Mouse (Mus musculus) left cerebral cortex, adult 18-20 months (tissue): Measurements from ENCODE around the gene Spon1. TPM values are rescaled to one million over a fixed set of nuclear protein-coding genes. Genes with fewer than 3 reads are reported as not detected.

ENCODE experiments used
- DNase-seq, 2 experiments: peaks; one replicate each; pipeline ENCODE4 v3.0.0; 2021 to 2022; ENCODE audit warnings: low spot score in 2 of 2, mixed read lengths in 1 of 2
- total RNA-seq, 2 experiments: library from RNA; stranded (reverse); gene quantifications; 2 replicates each; pipeline ENCODE4 v1.2.3; 2021

Spon1 gene
- total RNA-seq, 2 experiments from 2014 or later: 32.7 to 40.2 TPM

- no peak for DNase-seq
Observed at GRCm38 (mm10) chr7:114045814-114046213, 280.0 kb downstream of the Spon1 start.

- DNase-seq: no peak
Observed at GRCm38 (mm10) chr7:114053720-114054119, 287.9 kb downstream of the Spon1 start.

DNA sequence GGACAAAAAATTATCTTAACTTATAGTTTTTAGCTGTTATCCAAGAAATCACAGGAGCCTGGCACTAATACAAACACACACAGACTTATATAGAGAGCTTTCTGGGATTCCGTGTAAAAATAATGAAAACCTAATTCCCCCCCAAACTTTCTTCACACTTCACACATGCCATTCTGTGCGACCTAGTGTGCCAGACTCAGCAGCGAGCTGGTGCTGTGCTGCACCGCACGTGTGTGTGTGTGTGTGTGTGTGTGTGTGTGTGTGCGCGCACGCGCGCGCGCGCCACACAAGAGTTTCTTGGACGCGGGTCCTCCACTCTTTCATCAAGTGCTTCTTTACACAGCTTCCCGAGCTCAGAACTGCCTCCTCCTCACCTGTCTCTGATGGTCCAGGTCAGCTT is 292.4 kb downstream of the Spon1 start:
- no peak for DNase-seq

DNA sequence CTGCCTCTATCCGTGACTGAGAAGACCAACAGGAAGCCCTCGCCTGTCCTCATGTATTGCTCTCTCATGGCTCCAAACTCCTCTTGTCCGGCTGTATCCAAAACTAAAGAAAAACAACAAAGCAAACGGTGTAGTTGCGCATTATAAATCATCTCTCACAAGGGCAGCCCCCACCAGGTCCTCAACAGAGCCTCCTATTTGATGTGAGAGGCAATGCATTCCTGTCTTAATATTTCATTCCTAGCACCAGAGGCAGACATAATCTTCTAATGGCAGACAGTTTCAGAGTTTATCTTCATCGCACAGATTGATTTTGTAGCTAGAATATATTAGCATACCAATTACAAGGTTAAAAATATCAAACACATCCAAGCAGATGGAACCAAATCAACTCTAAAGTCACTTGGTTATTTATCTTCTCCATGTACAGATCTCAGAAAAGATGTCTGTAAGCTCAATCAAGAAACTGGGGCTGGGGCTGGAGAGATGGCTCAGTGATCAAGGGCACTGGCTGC is 293.2 kb downstream of the Spon1 start:
- no peak for DNase-seq

GRCm38 (mm10) chr7:114060445-114060844 is 294.6 kb downstream of the Spon1 start:
- DNase-seq: no peak

DNA sequence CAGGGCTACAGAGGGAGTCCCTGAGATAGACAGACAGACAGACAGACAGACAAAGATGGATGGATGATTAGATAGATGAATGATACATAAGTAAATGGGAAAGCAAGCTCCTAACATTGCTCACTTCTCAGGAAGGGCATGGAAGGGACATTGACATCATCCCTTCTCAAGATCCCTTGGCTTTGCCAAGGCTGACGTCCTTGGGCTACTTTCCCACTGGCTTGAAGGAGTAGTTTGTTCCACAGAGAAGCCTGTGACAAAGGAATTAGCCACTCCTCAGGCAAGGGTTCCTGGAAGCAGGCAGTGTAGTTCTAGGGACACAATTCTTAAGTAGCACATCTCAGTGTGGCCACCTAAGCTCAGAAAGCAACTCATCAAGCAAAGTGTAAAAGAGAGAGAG is 296.7 kb downstream of the Spon1 start:
- DNase-seq: no peak

GRCm38 (mm10) chr7:114063534-114063933 is 297.7 kb downstream of the Spon1 start:
- DNase-seq: peak in 1 of 2 experiments; percentile 38

GRCm38 (mm10) chr7:114063966-114064365 is 298.2 kb downstream of the Spon1 start:
- no peak for DNase-seq

DNA sequence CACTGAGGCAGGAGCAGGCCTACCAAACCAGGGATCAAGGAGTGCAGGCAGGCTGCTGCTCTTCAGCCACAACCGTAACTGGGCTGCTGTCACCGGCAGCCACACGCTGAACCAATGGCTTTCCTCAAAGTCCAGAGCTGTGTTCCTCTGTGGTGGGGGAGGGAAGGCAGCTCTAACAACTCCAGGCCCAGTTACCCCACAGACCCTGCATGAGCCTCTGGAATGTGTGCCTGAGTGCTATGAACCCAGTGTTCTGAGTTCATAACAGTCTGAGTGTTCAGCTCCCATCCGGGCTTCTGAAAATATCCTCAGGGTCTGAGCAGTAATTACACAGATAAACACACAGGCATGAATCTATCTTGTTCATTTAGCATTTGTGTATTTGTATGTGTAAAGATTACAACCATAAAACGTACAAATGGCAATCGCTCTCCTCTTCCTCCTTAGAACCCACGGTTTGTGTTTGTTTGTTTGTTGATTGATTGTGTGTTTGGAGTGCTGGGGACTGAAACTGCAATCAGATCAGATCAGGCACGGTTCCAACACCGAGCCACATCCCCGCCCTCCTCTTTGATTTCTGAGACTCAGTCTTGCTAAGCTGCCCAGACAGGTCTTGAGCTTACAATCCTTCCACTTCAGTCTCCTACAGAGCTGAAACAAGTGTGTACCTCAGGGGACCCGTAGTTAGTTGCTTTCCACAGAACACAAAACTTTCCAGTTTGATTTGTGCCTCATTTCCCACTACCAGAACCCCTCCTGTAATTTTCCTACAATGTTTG is 299.8 kb downstream of the Spon1 start:
- no peak for DNase-seq

DNA sequence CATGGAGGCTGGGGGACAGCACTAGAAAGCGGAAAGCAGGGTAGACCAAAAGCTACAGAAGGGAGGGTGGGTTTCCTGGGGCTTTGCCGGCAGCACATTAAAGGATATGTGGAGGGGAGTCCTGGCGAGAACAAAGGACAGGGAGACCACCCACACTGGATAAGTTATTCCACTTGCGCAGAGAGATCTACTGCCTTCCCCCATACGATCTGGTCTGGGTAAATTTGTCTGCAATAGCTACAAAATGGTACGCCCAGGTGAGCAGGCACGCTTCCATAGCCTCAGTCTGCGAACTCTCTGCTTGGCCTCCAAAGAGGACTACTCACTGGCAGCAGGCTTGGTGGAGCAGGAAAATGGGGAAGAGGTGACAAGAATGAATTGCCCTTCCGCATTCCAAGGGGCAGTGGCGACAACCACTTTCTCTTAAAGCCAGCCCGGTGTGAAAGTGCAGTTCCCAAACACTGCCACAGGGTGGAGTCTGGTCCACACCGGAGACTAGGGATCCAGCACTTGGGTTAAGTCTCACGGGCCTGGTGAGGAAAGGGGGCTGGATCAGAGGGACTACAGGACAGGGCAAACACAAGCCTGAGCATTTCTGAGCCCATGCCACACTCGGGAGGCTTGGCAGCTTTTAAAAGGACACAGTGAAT is 300.9 kb downstream of the Spon1 start:
- peak; percentile 84 to 85 for DNase-seq

DNA sequence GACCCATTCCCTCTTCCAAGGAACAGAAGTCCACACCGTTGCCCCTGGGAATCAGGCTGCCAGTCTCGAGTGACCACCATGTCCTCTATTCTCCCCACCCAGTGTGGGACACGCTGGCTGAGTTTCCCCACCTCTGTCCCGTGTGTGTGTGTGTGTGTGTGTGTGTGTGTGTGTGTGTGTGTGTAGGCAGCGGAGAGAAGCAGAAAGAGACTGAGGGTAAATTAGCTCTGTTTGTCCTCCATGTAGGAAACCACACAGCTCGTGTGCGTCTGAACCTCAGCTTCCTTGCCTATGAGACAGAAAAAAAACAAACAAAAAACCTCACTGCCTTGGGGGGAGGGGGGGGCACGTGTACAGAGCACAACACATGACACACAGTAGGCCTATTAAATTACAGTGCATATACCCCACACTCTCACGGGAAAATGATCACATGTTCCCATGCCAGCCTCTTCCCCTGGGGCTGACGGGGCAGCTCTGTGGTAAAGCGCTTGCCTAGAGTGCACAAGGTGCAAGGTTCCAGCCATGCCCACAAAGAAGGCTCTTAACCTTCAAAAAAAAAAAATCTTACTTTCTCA is 303.2 kb downstream of the Spon1 start:
- no peak for DNase-seq

DNA sequence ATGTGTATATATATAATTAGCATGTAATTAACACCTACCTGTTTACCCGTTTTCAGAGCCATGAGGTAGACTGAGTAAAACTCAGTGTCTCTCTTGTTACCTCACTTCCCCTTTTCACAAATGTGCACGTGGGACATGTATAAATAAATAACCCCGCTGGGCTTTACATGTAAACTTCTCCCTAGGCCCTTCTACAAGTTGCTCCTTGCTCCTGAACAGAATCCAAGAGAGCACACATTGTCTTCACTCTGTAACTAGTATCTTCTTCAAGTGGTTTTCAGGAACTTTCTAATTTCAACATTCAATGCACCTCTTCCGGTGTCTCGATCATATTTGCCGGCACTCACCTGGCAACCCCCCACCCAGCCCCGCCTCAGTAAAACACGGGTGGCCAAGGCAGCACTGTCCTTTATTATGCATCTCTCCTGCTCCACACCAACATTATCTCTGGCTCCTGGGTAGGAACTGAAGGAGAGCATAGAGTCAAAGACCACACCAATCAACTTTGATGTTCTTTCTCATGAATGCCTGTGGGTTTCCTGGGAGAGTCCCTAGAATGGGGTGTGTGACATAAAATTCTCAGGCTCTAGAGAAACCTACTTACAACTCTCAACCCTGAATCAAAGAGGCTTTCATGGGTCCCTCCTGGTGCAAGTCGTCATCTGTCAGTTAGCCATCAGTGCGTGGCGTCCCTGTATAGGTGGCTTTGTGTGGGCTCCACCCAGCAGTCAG is 304.1 kb downstream of the Spon1 start:
- DNase-seq: no peak

GRCm38 (mm10) chr7:114070458-114070840 is 304.7 kb downstream of the Spon1 start:
- DNase-seq: no peak

DNA sequence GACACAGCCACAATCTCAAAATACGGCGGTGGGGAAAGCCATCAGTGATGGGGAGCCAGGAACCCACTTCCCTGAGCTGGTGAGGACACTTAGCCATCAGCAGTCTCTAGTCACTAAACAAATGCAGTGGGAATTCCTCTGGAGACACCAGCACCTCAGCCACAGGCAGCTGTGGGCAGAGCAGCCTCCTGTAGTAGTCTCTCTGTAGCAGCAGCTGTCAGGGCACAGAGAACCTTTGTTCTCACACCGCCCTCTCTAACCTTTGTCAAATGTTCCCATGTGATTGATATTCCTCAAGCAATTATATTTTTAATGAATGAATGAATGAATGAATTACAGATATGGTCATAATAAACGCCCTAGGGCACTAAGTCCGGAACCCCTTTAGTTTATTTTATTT is 305.6 kb downstream of the Spon1 start:
- no peak for DNase-seq

DNA sequence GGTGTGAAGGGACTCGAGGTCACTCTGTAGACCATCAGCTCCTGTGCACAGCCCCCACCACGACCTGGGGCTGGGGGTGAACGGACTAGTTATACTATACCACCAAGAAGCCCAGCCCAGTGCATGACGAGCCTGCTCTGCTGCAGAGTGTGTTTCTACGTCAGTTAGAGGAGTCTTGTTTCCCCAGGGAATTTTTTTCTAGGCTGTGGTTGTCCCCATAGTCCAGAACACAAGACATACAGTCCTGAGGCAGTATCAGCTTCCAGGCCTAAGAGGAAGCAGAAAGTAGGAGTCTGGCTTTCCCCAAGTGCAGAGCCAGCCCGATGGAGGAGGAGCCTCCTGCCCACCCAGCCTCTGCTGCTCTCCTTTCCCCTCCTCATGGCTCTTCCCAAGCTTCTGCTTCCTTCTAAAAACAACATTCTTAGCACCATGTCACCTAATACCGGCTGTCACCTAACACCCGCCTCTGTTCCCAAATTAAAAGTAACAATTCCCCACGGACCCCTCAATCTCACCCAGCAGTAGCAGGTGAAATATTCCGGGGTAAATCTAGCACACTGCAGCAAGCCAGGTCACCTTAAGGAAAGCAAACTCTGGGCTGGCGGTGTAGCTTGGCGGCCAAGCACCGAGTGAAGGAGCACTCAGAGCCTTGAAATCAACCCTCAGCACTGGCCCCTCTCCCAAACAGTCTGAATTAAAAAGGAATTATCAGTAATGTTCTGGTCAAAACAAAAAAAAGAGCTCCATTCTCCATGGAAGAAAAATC is 306.2 kb downstream of the Spon1 start:
- DNase-seq: peak; percentile 24 to 51

- no peak for DNase-seq
Observed at GRCm38 (mm10) chr7:114074133-114074532, 308.3 kb downstream of the Spon1 start.

- no peak for DNase-seq
Observed at GRCm38 (mm10) chr7:114074595-114074994, 308.8 kb downstream of the Spon1 start.

- DNase-seq: no peak
Observed at GRCm38 (mm10) chr7:114079343-114079742, 313.5 kb downstream of the Spon1 start.

- no peak for DNase-seq
Observed at GRCm38 (mm10) chr7:114080250-114080649, 314.5 kb downstream of the Spon1 start.

- DNase-seq: peak in 1 of 2 experiments; percentile 52
Observed at GRCm38 (mm10) chr7:114081633-114082420, 316.0 kb downstream of the Spon1 start.
